Mouse (Mus musculus): ENCODE measurements around the gene Lrrfip1. TPM values are rescaled to one million over a fixed set of nuclear protein-coding genes. Genes with fewer than 3 reads are reported as not detected.

The Lrrfip1 gene
- total RNA-seq, 2 experiments from 2014 or later = 131 to 149 TPM

DNA sequence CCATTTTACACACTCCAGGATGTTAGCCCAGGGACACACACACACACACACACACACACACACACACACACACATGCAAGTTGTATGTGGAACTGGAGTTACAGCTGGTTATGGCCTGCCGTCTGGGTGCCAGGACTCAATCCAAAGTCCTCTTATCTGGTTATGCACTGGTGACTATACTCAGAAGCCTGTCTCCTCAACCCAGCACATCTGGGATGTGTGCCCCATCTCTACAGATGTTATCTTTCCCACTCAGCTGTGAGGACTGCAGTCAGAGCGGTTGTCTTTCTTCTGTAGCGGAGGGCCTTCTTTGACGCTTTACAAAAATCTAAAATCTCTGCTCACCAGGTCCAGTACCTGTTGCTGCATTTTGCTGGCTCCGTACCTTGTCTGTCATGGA, 176.3 kb downstream of the Lrrfip1 start:
- intact Hi-C loops (cut with DNase I) = no loop called here
- H3K27ac ChIP-seq = no peak overlapping the region
- TF ChIP-seq CTCF (IDR thresholded peaks at IDR 0.05) = no peak
- H3K4me3 ChIP-seq = no peak overlapping the region
- DNase-seq = no peak

DNA sequence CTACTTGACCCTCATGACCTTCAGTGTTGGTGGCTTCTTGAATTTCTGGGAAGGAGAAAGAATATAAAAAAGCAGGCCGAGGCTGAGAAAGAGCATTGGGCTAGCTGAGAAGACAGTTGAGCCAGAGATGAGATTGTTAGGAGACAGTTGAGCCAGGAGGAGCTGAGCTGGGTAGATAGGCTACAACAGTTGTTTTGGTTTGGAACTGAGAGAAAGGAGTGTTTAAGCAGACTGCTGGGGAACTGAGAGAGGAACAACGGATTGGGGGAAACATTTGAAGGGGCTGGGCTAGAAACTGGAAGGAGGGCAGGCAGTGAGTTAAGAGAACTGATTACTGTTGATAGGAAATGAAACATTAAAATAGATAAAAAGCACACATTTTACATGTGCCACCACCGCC, 177.5 kb downstream of the Lrrfip1 start:
- H3K4me3 ChIP-seq = no peak overlapping the region
- TF ChIP-seq CTCF (IDR thresholded peaks at IDR 0.05) = no peak
- no peak overlapping the region for H3K27ac ChIP-seq
- intact Hi-C loops (cut with DNase I) = no loop called here
- no peak for DNase-seq

DNA sequence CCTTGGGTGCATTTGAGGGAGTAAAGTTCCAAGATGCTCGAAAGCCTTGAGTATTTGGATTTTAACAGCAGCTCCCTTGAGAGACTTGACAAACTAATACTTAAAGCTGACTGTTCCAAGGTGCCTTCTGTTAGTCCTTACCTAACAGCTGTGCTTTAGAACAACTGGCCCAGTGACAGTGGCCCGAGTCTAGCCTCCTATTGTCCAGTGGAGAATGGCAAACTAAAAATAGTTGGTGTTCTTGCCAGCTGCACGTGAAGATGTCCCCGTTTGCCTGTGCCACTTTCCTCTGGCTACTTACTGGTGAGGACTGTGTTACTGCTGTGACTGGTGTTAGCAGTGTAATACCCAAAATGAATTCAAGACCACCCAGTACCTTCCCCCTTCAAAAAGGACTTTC, 178.3 kb downstream of the Lrrfip1 start:
- Histone ChIP-seq H3K4me3 (no peak overlapping the region), H3K27ac (no peak overlapping the region)
- intact Hi-C loops (cut with DNase I) = no loop called here
- no peak for TF ChIP-seq CTCF (IDR thresholded peaks at IDR 0.05)
- DNase-seq = no peak

Other genes with a start within 250 kb of the Lrrfip1 start
- 10 to 100 TPM; 21.6 to 51.5 TPM for gene Col6a3, start 154.8 kb upstream of the Lrrfip1 start, total RNA-seq (2021)
- gene Mlph, start 83.7 kb upstream of the Lrrfip1 start, total RNA-seq (2021) = under 1 TPM; 0.20 to 0.25 TPM
- not detected for gene Prlh, start 45.6 kb upstream of the Lrrfip1 start, total RNA-seq (2021)
- not detected for gene Rab17, start 29.1 kb upstream of the Lrrfip1 start, total RNA-seq (2021)
- not detected for gene Rbm44, start 146.4 kb downstream of the Lrrfip1 start, total RNA-seq (2021)
- 10 to 100 TPM; 19.0 to 29.3 TPM for gene Ramp1, start 181.1 kb downstream of the Lrrfip1 start, total RNA-seq (2021)

All from gastrocnemius, adult 2 months (tissue).